Mouse (Mus musculus) adrenal gland, postnatal 25 days (tissue): Measurements from ENCODE around the gene Krt39. TPM values are rescaled to one million over a fixed set of nuclear protein-coding genes. Genes with fewer than 3 reads are reported as not detected.

Experiments used
- DNase-seq: peaks from one replicate; pipeline ENCODE4 v3.0.0; 2021; ENCODE audit warnings: mixed read lengths
- total RNA-seq: library from RNA; stranded (reverse); gene quantifications from 2 replicates; pipeline ENCODE4 v1.2.3, GENCODE M21; 2021

Krt39 gene
- total RNA-seq, 1 experiment from 2014 or later, result not detected

DNA sequence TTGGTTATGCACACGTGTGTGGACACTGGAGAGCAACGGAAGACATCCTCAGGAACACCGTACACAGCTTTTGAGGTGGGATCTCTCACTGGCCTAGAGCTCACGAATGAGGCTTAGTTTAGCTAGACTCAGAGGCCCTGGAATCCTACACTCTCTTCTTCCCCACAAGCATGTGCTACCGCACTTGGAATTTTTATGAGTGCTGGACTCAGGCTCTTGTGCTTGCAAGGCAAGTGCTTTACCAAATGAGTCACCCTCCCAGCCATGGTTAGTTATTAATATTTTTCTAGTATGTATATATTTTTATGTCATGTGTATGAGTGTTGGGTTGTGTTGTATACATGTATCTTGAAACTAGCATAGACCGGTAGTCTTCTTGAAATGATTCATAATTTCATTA lies 49.2 kb downstream of the Krt39 start:
- DNase-seq, result no peak

DNA sequence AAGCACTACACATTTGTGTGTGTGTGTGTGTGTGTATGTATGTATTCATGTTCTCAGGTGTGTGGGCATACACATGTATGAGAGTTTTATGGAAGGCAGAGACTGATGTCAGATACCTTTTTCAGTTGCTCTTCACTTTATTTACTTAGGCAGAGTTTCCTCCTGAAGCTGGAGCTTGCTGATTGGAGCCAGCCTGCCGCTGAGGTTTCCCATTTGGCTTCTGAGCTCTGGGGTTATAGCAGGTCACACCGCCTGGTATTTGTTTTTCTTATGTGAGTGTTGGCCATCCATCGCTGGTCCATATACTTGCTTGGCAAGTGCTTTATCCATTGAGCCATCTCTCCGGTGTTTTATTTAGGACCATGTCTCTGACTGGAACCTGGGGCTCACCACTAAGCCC lies 51.9 kb downstream of the Krt39 start:
- no peak for DNase-seq

DNA sequence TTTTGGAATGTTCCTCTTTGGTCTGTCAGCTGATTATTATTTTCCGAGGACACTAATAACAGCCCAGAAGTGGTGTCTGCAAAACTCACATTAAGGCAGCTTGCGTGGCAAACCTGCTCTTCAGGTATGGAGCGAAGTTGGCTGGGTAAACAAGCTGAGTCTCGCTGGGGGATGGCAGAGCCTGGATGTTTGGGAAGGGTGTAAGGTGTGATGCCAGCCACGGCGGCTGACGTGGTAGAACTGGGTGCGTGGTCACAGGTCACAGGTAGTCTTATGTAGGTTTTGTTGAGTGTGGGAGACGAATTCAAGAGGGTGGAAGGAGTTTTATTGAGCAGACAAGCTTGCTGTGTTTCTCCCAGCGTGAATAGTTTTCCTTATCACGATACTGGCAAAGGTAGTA lies 52.6 kb downstream of the Krt39 start:
- DNase-seq, result no peak

DNA sequence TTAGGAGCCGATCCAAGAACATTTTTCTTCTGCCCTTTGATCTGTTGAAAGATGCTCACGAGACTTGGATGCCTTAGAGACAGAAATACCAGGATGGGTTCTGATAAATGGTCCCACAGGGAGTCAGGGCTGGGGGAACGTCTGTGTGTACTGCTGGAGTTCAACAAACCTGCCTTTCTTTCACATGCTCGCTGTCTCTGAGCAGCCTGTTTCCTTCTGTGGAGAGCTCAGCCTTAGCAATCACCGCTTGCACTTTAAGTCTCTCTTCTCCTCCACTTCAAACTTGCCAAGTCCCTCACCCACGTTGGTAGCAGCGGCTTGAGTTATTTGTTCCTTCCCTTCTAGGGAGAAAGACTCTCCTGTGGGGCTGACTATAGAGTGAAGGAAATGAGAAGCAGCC lies 54.8 kb downstream of the Krt39 start:
- DNase-seq, result no peak

DNA sequence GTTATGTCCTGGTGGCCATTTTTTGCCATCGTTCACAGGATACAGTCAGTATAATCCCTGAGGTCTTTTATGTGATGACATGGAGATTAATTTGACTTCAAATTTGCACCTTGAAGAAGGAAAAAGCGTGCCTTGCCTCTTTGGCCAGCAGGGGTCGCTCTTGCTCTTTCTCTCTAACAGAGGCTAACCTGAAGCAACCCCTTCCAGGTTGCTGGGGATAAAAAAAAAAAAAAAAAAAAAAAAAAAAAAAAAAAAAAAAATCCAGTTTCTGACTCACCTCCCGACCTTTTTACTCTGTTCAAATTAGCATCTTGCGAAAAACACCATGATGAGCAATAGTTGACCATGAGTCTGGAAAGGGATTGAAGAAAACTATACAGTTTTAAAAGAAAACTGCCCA lies 56.3 kb downstream of the Krt39 start:
- DNase-seq, result peak; percentile 84

Other genes with a start within 250 kb of the Krt39 start
- not detected in 2 replicates for gene Krt24, start 236.1 kb downstream of the Krt39 start, total RNA-seq
- not detected in 2 replicates for gene Krt25, start 198.4 kb downstream of the Krt39 start, total RNA-seq
- gene Krt26, start 183.4 kb downstream of the Krt39 start, total RNA-seq, result not detected in 2 replicates
- not detected in 2 replicates for gene Krt27, start 170.2 kb downstream of the Krt39 start, total RNA-seq
- gene Krt28, start 146.4 kb downstream of the Krt39 start, total RNA-seq, result not detected in 2 replicates
- gene Krt10, start 132.0 kb downstream of the Krt39 start, total RNA-seq, result 4.3 and 7.7 TPM in 2 replicates
- gene Krt12, start 99.1 kb downstream of the Krt39 start, total RNA-seq, result not detected in 2 replicates
- 0.15 TPM in 1 of 2 replicates, not detected in the other for gene Krt20, start 83.2 kb downstream of the Krt39 start, total RNA-seq
- not detected in 2 replicates for gene Krt23, start 28.2 kb downstream of the Krt39 start, total RNA-seq
- gene Krt40, start 21.8 kb upstream of the Krt39 start, total RNA-seq, result not detected in 2 replicates
- not detected in 2 replicates for gene Krtap3-3, start 29.5 kb upstream of the Krt39 start, total RNA-seq
- gene Krtap3-2, start 35.5 kb upstream of the Krt39 start, total RNA-seq, result not detected in 2 replicates
- gene Gm11939, start 38.1 kb upstream of the Krt39 start, total RNA-seq, result not detected in 2 replicates
- gene Krtap3-1, start 45.3 kb upstream of the Krt39 start, total RNA-seq, result not detected in 2 replicates
- not detected in 2 replicates for gene Krtap1-5, start 59.7 kb upstream of the Krt39 start, total RNA-seq
- gene Krtap1-4, start 62.3 kb upstream of the Krt39 start, total RNA-seq, result not detected in 2 replicates
- not detected in 2 replicates for gene Krtap1-3, start 70.0 kb upstream of the Krt39 start, total RNA-seq
- not detected in 2 replicates for gene Krtap9-3, start 76.8 kb upstream of the Krt39 start, total RNA-seq
- gene Gm11938, start 82.0 kb upstream of the Krt39 start, total RNA-seq, result not detected in 2 replicates
- gene Gm11937, start 88.9 kb upstream of the Krt39 start, total RNA-seq, result not detected in 2 replicates
- not detected in 2 replicates for gene Krtap2-4, start 93.5 kb upstream of the Krt39 start, total RNA-seq
- not detected in 2 replicates for gene Gm11562, start 99.1 kb upstream of the Krt39 start, total RNA-seq
- not detected in 2 replicates for gene Krtap4-1, start 106.9 kb upstream of the Krt39 start, total RNA-seq
- not detected in 2 replicates for gene Krtap4-2, start 113.7 kb upstream of the Krt39 start, total RNA-seq
- not detected in 2 replicates for gene Krtap4-7, start 122.8 kb upstream of the Krt39 start, total RNA-seq
- gene Gm11555, start 128.9 kb upstream of the Krt39 start, total RNA-seq, result not detected in 2 replicates
- gene Gm11563, start 137.6 kb upstream of the Krt39 start, total RNA-seq, result not detected in 2 replicates
- gene Krtap4-6, start 144.6 kb upstream of the Krt39 start, total RNA-seq, result not detected in 2 replicates
- gene Gm14190, start 169.4 kb upstream of the Krt39 start, total RNA-seq, result not detected in 2 replicates
- not detected in 2 replicates for gene Gm14180, start 213.0 kb upstream of the Krt39 start, total RNA-seq